Mouse (Mus musculus) neural tube, embryonic 15.5 days (tissue): Measurements from ENCODE around the gene Usp1. TPM values are rescaled to one million over a fixed set of nuclear protein-coding genes. Genes with fewer than 3 reads are reported as not detected.

Source experiments
- polyA plus RNA-seq: library from polyadenylated mRNA; unstranded; fragments of >200 nt; fragmentation: Nextera tagmentation; extraction: Ambion mirVana; gene quantifications from 2 replicates; pipeline ENCODE4 v1.2.1, GENCODE M21; 2015

Usp1 gene
- polyA plus RNA-seq, 1 experiment from 2014 or later, result 27.0 TPM

Other genes starting within 250 kb of the Usp1 start
- gene L1td1, start 197.1 kb upstream of the Usp1 start, polyA plus RNA-seq, result 0.08 TPM in 1 of 2 replicates, not detected in the other
- 0.68 and 1.0 TPM in 2 replicates for gene Kank4, start 106.3 kb upstream of the Usp1 start, polyA plus RNA-seq
- gene I0C0044D17Rik, start 100.0 kb upstream of the Usp1 start, polyA plus RNA-seq, result not detected in 2 replicates
- 0.86 and 1.0 TPM in 2 replicates for gene Angptl3, start 107.1 kb downstream of the Usp1 start, polyA plus RNA-seq
- gene Dock7, start 197.1 kb downstream of the Usp1 start, polyA plus RNA-seq, result 49.9 and 52.3 TPM in 2 replicates